Mouse (Mus musculus): ENCODE data around the gene Gm28539. TPM values are rescaled to one million over a fixed set of nuclear protein-coding genes. Genes with fewer than 3 reads are reported as not detected.
"Not testable (repeated sequence)": the region's sequence is repeated elsewhere in the genome, so short reads cannot be mapped to it uniquely, and the experiment has no call there.

The Gm28539 gene
- total RNA-seq, 2 experiments from 2014 or later, result 1.5 TPM; not detected in 1

- intact Hi-C loops (cut with DNase I), result no loop called here
- no peak for DNase-seq (ENCODE audit: low spot score)
Observed at GRCm38 (mm10) chr16:18846301-18846820, 10.0 kb downstream of the Gm28539 start.

DNA sequence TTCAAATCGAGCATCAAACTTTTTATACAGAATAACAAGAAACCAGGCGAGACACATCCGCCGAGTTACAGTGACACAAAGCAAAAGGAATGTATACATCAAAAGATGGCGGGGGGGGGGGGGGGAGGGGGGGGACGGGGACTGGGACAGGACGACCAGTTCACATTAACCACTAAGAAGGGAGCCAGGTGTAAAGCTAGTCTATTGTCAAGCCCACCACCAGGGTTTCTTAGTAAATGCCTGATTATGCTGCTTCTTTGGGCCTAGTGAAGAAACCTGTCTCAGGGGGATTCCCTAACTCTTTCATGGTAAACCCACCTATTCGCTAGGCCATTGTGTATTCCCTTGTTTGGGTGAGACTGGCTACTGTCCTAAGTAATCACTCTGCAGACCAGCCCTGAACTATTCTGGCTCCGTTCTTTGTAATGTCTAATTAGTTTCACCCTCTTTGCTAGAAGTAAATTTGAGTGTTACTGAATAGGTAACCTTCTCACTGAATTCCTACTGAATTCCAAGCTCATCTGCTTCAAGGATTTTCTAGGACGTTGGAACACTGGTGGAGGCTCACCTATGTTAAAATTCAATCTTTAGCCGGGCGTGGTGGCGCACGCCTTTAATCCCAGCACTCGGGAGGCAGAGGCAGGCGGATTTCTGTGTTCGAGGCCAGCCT, 13.3 kb downstream of the Gm28539 start:
- DNase-seq (ENCODE audit: low spot score); intact Hi-C loops (cut with DNase I): not testable (repeated sequence)

- no peak for DNase-seq (ENCODE audit: low spot score)
- intact Hi-C loops (cut with DNase I), result loop anchor here (2.0 kb wide), 1 partner anchor 162 kb away; no protein-coding TSS in a partner anchor
Observed at GRCm38 (mm10) chr16:18858551-18858950, 22.2 kb downstream of the Gm28539 start.

DNA sequence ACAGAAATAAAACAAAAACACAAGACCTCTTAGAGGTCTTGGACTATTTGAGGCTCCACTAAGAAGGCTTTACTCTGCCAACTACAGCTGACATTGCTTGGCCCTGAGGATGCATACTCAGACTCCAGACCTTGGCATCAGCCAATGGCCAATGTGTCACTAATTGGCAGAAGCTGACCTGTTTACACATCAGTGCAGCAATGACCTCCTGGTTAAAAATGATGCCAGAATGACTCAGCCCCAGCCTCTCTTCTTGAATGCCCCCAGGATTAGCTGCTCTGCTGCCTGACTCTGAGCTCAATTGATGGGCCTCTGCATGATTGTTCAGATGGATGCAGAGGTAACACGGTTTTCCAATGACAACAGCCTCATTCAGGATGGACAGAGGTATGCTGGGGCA, 23.8 kb downstream of the Gm28539 start:
- intact Hi-C loops (cut with DNase I), result no loop called here

GRCm38 (mm10) chr16:18870495-18870894, 34.1 kb downstream of the Gm28539 start:
- intact Hi-C loops (cut with DNase I), result not testable (repeated sequence)

More for the DNA sequence above, 23.8 kb downstream of the Gm28539 start:
- peak; percentile 48 for DNase-seq (ENCODE audit: low spot score)

DNA sequence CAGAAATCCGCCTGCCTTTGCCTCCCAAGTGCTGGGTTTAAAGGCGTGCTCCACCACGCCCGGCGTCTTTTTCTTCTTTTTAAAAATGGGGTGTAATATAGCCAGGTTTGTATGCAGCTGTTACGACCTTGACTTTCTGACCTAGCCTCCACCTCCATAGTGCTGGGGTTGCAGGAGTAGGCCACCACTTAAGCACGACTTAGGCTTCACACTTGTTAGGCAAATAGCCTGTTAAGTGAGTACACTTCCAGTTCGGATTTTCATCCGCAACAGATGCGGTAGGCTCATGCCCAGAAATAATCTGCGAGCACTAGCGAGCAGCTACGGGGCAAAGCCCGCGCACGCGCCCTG, 39.7 kb downstream of the Gm28539 start:
- no peak for DNase-seq (ENCODE audit: low spot score)
- intact Hi-C loops (cut with DNase I), result no loop called here

More at GRCm38 (mm10) chr16:18870495-18870894, 34.1 kb downstream of the Gm28539 start:
- not testable (repeated sequence) for DNase-seq (ENCODE audit: low spot score)

DNA sequence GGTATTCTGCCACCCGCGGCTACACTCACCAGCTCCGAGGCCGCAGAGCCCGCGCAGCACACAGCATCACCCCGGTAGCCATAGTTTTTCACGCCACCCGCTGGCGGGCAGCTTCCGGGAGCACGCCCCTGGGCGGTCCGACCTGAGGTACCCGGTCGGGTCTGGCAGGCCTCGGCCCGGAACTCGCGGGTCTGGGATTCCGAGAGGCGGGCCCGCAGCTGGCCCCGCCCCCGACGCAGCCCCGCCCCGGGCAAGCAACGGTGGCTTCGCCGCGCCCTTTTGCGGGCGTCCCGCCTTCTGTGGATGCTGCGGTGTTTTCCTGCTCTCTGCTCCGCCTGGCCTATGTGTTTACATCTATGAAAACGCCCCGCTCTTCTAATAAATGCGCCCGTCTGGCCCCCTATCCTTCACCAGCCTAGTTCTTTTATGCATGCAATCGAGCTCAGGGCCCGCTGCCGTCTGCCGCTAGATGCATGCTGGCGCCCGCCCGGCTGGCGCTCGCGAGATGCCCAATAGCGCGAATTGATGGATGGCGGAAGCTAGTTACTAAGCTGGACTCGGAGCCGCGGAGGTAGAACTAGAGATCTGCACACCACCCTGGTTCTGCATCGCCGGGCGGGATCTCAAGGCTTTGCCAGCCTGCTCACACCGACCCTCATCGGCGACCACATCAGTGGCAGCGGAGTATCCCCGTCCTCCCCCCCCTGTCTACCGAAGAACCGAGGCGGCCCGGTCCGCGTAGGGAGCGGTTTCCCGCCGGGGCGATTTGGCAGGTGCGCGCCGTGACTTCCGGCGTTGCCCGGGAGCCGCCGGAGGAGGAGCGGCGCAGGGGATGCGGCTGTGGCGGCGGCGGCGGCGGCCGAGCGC, 40.3 kb downstream of the Gm28539 start, which contains the start of the genes Mrpl40 and Hira:
Mrpl40 (minus strand) TSS at position 421 of the 867 bp plus-strand sequence.
Hira (plus strand) TSS at position 596 of the 867 bp plus-strand sequence.
- peak; percentile 92 for DNase-seq (ENCODE audit: low spot score)
- intact Hi-C loops (cut with DNase I), result no loop called here

DNA sequence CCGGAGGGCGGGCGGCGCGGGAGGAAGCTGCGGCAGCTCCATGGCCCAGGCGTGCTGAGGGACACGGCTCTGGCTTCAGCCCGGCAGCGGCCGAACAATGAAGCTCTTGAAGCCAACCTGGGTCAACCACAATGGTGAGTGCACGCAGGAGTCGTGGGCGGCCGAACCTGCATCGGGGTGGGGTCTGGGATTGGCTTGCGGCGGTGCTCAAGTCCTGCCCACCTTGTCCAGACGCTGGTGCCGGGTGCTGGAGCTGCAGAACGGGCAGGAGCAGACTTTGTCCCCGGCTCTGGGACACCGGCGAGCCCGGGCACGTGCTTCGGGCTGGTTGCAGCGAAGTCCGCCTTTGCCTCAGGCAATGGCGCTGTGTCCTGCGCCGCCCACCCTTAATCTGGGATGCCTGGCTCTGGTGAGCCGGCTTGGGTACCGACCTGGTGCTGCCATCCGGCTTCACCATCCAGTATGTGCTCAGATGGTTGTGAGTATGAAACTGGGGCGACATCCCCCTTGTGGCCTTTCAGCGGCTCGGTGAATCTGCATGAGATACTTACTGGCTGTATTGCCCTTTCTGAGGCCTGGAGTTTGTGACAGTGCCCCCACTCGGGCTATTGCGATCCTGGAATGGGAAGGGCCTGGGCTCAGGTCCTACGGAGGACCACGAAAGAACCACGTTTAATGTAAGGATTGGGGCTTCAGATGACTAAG, 41.2 kb downstream of the Gm28539 start:
- intact Hi-C loops (cut with DNase I), result no loop called here
- peak; percentile 6 for DNase-seq (ENCODE audit: low spot score)

GRCm38 (mm10) chr16:18878091-18878720, 41.8 kb downstream of the Gm28539 start:
- intact Hi-C loops (cut with DNase I), result no loop called here
- DNase-seq (ENCODE audit: low spot score), result no peak

DNA sequence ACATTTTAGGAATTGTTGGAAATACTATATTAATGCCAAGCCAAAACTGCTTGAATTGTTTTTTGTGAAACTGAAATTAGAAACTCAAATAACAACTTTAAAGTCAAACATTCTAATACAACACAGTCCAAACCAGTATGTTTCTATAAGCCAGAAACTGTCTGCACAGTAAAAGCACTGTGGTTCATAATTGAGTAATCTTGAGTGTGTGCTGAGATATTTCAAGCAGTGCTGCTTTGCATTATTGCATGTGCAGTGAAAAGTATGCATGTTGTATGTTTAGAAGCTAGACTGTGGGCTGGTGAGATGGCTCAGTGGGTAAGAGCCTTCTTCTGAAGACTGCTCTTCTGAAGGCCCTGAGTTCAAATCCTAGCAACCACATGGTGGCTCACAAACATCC, 47.7 kb downstream of the Gm28539 start:
- intact Hi-C loops (cut with DNase I), result no loop called here
- DNase-seq (ENCODE audit: low spot score), result no peak

- DNase-seq (ENCODE audit: low spot score), result no peak
- intact Hi-C loops (cut with DNase I), result no loop called here
Observed at GRCm38 (mm10) chr16:18893840-18894372, 57.5 kb downstream of the Gm28539 start.

DNA sequence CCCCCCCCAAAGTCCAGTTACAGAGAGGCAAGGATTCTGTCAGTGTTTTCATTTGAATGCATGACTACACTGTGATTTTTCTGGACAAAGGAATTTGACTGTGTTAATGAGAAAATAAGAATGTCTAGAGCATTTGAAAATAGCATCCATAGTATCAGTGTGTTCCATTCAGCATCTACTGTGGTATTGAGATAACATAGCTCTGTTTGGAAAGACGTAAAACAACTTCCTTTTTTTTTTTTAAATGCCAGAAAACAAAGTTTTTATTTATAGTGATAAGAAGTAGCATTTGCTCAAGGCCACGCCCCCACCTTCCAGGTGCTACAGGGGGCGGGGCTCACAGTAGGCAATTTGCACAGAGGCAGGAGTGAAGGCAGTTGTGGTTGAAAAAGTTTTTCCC, 58.9 kb downstream of the Gm28539 start:
- no peak for DNase-seq (ENCODE audit: low spot score)
- intact Hi-C loops (cut with DNase I), result no loop called here

DNA sequence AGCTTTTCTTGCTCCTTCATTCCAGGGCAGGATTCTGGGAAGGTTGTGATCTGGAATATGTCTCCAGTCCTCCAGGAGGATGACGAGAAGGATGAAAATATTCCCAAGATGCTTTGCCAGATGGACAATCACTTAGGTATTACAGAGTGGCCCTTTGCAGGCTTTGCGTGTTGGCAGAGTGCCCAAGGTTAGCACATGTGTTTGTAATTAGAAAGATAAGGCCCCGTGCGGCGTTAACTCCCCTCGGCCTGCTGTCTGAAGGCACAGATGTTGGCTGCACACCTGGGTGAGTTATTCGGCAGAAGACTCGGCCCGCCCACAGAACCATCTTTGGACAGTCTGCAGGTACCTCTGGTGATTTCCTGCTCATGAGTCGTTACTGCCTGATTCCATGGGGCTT, 60.0 kb downstream of the Gm28539 start:
- intact Hi-C loops (cut with DNase I), result no loop called here

DNA sequence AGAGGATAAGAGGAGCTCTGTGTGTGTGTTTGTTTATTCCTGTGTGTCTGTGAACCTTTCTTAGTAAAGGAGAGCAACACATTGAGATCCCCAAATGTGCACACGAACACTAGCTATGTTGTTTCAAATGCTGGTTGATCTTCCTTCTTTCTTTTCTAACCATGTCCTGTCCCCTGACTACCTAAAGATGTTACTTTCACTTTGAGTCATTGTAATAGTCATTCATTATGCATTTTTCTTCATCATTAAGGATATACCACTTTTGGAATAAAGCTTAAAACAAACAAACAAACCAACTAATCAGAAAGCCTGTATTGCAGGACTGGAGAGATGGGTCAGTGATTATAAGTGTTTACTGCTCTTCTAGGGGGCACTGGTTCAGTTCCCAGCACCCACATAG, 69.3 kb downstream of the Gm28539 start:
- DNase-seq (ENCODE audit: low spot score), result no peak

More for the DNA sequence above, 60.0 kb downstream of the Gm28539 start:
- peak; percentile 14 for DNase-seq (ENCODE audit: low spot score)

DNA sequence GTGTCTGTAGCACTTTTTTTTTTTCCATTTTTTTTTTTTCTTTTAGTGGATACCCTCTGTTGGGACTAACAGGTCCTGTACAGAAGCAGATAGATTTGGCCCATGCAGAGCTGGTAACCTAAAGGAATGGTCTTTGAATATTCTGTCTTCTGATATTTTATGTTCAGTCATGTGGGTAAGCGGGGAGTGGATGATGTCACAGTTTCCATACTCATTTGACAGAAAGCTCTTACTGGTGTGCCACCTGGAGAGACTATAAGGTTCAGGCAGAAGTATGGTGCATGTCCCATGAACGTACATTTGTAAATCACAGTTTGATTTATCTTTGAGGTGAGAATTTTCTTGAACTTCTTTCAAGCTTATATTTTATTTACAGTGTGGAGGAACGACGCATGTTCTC, 79.7 kb downstream of the Gm28539 start:
- intact Hi-C loops (cut with DNase I), result no loop called here
- DNase-seq (ENCODE audit: low spot score), result no peak

More for the DNA sequence above, 69.3 kb downstream of the Gm28539 start:
- intact Hi-C loops (cut with DNase I), result no loop called here

DNA sequence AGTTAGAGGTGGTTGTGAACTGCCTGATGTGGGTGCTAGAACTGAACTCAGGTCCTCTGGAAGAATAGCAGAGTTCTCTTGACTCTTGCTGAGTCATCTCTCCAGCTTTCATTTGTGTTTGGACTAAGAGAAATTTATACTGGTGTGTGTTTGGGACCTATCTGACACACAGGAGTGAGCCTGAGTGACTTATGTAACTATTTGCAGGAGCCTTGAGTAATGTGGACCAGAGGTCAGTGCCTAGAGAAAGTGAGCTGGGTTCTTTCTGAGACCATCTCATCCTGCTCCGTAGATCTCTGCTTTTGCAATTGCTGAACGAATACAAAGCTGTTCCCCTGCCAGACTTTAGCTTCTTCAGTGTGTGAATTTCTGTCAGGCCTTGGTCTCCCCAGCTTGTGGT, 85.4 kb downstream of the Gm28539 start:
- intact Hi-C loops (cut with DNase I), result no loop called here
- DNase-seq (ENCODE audit: low spot score), result no peak

DNA sequence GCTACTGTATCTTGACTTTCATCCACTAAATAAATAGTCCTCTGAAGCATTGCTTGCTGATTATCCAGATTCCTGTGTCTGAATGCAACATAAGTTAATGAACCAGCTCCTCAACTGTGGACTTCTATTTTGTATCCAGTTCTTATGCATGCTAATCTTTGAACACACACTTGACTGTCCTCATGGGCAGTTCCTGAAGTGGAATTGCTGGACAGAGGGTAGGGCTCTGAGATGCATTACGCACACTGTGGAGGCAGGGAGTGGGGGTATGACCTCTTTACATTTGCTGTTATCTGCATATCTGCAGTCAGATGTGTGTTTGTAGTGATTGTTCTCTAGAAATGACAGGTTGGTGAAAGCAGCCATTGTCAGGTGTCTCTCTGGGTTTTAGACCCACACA, 91.6 kb downstream of the Gm28539 start:
- intact Hi-C loops (cut with DNase I), result no loop called here
- DNase-seq (ENCODE audit: low spot score), result no peak

DNA sequence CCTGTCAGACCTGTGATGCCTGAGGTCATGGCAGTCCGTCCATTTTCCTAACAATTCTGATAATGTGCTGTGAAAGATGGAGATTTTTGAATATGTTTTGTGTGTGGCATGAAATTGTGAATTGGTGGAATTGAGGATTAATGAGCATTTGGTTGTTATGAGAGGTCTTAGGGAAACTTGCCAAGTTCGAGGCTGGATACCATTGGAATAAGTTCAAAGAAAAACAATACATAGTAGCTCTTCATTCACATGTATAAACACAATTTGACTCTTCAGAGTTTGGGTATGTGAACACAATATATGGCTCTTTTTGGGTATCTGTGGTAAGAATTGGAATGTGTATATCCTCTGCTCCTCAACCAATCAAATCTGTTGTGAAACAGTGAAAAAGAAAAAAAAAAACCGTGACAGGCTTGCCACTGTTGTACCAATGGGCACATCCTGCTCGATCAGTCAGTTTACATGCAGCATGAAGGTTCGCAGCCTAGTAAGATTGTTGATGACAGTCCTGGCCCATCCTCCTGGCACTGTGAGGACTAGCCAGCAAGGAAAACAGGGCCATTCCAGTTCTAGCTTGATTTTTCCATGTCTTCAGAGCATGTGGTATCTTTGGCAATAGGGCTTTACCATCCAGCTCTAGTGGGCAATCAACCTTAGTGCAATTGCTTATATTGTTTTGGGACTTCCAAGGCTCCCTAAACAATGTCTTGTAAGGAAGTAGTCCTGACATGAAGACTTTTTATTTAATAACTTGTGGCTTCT, 102.1 kb downstream of the Gm28539 start:
- no peak for DNase-seq (ENCODE audit: low spot score)

DNA sequence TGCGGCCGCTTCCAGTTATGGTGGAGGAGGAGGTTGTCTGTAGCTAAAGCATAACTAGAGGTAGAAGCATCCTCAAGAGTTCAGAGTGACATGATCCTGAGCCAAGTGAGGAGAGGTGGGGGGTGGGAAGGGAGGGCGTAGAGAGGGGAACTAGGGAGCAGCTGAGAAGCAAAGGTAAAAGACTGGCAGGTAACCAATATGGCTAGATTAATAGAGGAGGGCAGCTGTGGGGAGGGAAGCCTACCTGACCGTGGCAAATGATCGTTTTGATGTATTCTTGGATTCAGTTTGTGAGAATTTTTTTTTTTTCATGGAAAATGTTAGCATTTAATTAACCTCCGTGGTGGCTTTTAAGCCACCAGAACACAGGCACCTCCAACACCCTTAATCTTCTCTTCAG, 107.5 kb downstream of the Gm28539 start:
- intact Hi-C loops (cut with DNase I), result no loop called here
- no peak for DNase-seq (ENCODE audit: low spot score)

More for the DNA sequence above, 102.1 kb downstream of the Gm28539 start:
- intact Hi-C loops (cut with DNase I), result no loop called here
